Mouse (Mus musculus) forebrain, embryonic 15.5 days (tissue): ENCODE data around the gene Rbm4. TPM values are rescaled to one million over a fixed set of nuclear protein-coding genes. Genes with fewer than 3 reads are reported as not detected.

Source experiments
- polyA plus RNA-seq: library from polyadenylated mRNA; unstranded; fragments of >200 nt; fragmentation: Nextera tagmentation; extraction: Ambion mirVana; gene quantifications from 2 replicates; pipeline ENCODE4 v1.2.1, GENCODE M21; 2015

Gene Rbm4
- polyA plus RNA-seq, 1 experiment from 2014 or later, result 114 TPM

Other genes starting within 250 kb of the Rbm4 start
- gene Lrfn4, start 178.2 kb downstream of the Rbm4 start, polyA plus RNA-seq, result 10.9 and 11.7 TPM in 2 replicates
- 53.8 and 56.5 TPM in 2 replicates for gene Rce1, start 168.3 kb downstream of the Rbm4 start, polyA plus RNA-seq
- gene Gm960, start 95.2 kb downstream of the Rbm4 start, polyA plus RNA-seq, result 6.6 and 8.8 TPM in 2 replicates
- gene Sptbn2, start 82.7 kb downstream of the Rbm4 start, polyA plus RNA-seq, result 30.2 and 31.9 TPM in 2 replicates
- gene Rbm4b, start 37.4 kb downstream of the Rbm4 start, polyA plus RNA-seq, result 184 and 193 TPM in 2 replicates
- gene Gm21992, start 17.7 kb upstream of the Rbm4 start, polyA plus RNA-seq, result 31.3 and 43.7 TPM in 2 replicates
- gene Rbm14, start 17.7 kb upstream of the Rbm4 start, polyA plus RNA-seq, result 81.4 and 84.6 TPM in 2 replicates
- gene Ccs, start 45.4 kb upstream of the Rbm4 start, polyA plus RNA-seq, result 36.9 and 39.6 TPM in 2 replicates
- 0.41 and 0.74 TPM in 2 replicates for gene Ccdc87, start 45.5 kb upstream of the Rbm4 start, polyA plus RNA-seq
- gene Ctsf, start 61.2 kb upstream of the Rbm4 start, polyA plus RNA-seq, result 56.8 and 61.7 TPM in 2 replicates
- 0.73 and 0.84 TPM in 2 replicates for gene Actn3, start 84.0 kb upstream of the Rbm4 start, polyA plus RNA-seq
- gene Zdhhc24, start 84.8 kb upstream of the Rbm4 start, polyA plus RNA-seq, result 21.3 and 22.7 TPM in 2 replicates
- gene Bbs1, start 112.7 kb upstream of the Rbm4 start, polyA plus RNA-seq, result 9.7 and 10.6 TPM in 2 replicates
- gene Dpp3, start 134.4 kb upstream of the Rbm4 start, polyA plus RNA-seq, result 101 and 103 TPM in 2 replicates
- gene Peli3, start 149.2 kb upstream of the Rbm4 start, polyA plus RNA-seq, result 11.1 and 11.6 TPM in 2 replicates
- 118 and 119 TPM in 2 replicates for gene Mrpl11, start 168.2 kb upstream of the Rbm4 start, polyA plus RNA-seq
- gene Npas4, start 196.4 kb upstream of the Rbm4 start, polyA plus RNA-seq, result 0.14 and 0.23 TPM in 2 replicates
- gene Slc29a2, start 230.0 kb upstream of the Rbm4 start, polyA plus RNA-seq, result 10.1 and 10.4 TPM in 2 replicates
- gene B4gat1, start 244.9 kb upstream of the Rbm4 start, polyA plus RNA-seq, result 51.3 and 54.4 TPM in 2 replicates
- 3.3 and 4.0 TPM in 2 replicates for gene AC124502.3, start 245.0 kb upstream of the Rbm4 start, polyA plus RNA-seq
- gene Brms1, start 247.5 kb upstream of the Rbm4 start, polyA plus RNA-seq, result 52.8 and 55.5 TPM in 2 replicates